Mouse (Mus musculus): ENCODE measurements around the gene Eml6.

DNA sequence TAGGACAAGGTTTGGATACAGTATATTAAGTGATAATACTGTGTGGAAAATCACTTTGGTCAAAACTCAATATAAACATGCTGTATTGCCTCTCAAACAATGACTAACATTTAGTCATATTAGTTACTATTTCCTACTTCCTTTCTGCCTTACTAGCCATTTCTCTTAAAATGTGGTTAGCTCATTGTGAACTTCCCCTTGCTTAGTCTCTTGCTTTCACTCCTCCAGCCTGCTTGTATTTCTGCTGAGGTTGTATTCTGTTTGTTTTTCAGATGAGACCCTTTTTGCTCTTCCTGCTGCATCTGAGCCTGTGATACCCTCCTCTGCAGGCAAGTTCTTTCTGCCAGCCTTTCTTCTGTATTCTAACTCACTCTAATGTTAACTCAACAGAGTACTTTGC lies 320.6 kb downstream of the Eml6 start:
- no peak for TF ChIP-seq CTCF (IDR thresholded peaks at IDR 0.05; ENCODE audit: control insufficient read depth, insufficient read depth, insufficient read length)
- no peak for TF ChIP-seq MAX (IDR thresholded peaks at IDR 0.05)
- no peak for TF ChIP-seq CEBPB (IDR thresholded peaks at IDR 0.05; ENCODE audit: low read depth)
- no peak for TF ChIP-seq MYOD1 (IDR thresholded peaks at IDR 0.05; ENCODE audit: control insufficient read depth, insufficient read length, low read depth)
